Mouse (Mus musculus): Measurements from ENCODE around the gene Usp12.

DNA sequence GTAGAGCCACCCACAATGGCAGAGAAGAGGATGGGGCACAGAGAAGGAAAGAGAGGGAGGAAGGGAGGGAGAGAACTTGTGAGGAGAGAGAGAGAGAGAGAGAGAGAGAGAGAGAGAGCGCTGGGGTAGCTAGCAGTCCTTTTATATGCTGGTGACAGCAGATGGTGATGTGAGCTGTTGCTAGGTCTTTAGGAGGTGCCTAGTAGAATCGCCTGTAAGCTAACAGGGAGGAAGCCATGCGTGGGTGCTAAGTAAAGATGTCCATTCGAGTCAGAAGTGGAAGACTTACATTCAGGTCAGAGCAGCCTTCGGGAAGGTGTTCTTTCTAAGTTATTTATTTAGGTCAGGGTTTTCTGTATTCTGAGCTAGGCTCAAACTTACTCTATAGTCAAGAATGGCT is 15.1 kb upstream of the Usp12 start:
- TF ChIP-seq CTCF (IDR thresholded peaks at IDR 0.05; ENCODE audit: low read depth) (no peak), EP300 (optimal IDR thresholded peaks at IDR 0.05) (no peak)

All from stomach, postnatal 0 days (tissue).